Mouse (Mus musculus) left cerebral cortex, postnatal 4 days (tissue): ENCODE results near the gene Bcl2. TPM values are rescaled to one million over a fixed set of nuclear protein-coding genes. Genes with fewer than 3 reads are reported as not detected.

Source experiments
- DNase-seq: peaks from one replicate; pipeline ENCODE4 v3.0.0-alpha.2; 2022
- intact Hi-C: fragments of 180-260 bp; cut with DNase I; formaldehyde crosslinking; loops from one replicate; pipeline ENCODE4 v1.15.1; 2025
- total RNA-seq, 2 experiments: library from RNA; stranded (reverse); gene quantifications; 2 replicates each; pipeline ENCODE4 v1.2.3; 2021

Gene Bcl2
- total RNA-seq, 2 experiments from 2014 or later: 13.9 to 15.7 TPM

- no peak for DNase-seq
- intact Hi-C loops: no loop called here
Measured at GRCm38 (mm10) chr1:106597575-106598291, 116.3 kb downstream of the Bcl2 start.

DNA sequence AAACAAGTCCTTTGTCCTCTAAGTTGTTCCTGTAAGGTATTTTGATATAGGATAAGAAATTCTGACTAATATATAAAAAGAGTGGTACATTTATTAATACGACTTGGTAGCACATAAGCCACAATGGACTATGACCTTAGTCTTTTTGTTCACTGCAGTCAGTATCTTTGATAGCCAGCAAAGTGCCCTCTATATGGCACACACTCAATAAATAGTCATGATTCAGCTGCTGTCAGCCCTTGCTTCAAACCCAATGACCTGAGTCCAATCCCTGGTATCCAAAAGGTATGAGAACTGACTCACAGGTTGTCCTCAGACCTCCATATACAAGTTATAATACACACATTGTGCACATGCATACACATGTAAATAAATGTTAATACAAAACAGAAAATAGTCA, 117.7 kb downstream of the Bcl2 start:
- intact Hi-C loops: no loop called here
- DNase-seq: no peak

DNA sequence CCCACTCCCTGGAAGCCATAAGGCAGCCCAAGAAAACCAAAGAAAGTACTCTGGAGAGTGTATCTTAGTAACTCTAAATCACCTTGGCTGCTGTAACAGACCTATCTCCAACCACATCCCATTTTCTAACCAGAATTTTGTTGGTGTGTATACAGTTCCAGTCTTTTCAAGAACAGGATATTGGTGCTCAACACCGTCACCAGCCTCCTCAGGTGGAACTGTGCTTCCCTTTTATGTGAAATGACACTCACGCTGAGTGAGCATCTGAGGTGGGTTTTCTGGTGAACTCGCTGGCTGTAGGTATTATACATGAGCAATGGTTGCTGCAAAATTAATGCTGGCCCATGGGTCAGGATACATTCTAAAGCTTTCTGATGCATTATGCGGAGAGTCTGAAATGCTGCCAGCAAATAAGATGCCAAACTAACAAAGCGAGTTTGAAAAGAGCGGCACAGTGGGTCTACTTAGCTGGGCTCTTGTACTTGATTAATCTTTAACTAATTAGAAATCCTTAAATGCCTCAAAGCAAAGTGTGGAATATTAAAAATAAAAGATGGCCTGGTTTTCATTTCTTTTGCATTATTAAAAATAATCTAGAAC, 118.7 kb downstream of the Bcl2 start:
- intact Hi-C loops: no loop called here
- DNase-seq: no peak

DNA sequence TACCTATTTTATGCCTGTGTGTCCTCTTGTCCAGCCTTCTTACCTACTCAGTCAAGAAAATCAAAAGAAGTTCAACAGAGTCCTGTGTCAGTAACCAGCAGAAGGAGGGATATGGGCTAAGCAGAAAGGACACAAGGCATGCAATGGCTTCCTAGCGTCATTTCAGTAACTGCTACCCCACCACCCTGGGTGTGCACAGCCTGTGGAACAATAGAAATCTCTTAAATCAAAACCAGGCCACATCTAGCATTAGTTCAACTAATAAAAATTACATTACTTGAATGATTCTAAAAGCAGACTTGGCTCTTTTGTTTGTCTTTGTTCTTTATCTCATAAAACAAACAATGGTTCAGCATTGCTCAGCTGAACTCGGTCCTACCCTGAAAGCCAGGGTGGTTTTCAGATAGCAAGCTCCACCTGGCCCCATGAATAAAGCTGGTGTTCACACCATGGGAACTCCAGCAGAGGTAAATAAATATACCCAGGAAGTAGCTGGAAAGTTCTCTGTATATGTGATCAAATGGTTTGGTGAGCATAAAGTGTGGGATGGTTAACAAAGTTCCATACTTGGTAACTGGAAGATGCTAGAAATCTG, 122.8 kb downstream of the Bcl2 start:
- intact Hi-C loops: no loop called here
- DNase-seq: no peak

DNA sequence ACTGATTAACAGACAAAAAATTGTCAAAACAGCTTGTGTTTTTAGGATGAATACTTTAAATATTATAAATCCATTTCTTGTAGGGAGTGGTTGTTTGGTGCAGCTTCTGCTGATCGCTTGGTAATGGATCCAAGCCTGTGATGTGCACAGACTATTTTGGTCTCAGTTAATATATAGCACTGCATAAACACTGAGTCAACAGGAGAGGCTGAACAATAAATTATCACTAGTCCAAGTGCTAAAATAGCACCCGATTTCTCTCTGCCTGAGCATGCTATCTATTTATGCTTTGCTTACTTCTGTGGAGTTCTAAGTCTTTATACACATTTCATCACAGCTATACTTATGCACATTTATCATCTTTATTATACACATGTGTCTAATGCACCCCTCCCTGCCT, 124.9 kb downstream of the Bcl2 start:
- no peak for DNase-seq
- intact Hi-C loops: no loop called here

GRCm38 (mm10) chr1:106587866-106588470, 126.1 kb downstream of the Bcl2 start:
- intact Hi-C loops: no loop called here
- DNase-seq: no peak

GRCm38 (mm10) chr1:106586761-106587160, 127.3 kb downstream of the Bcl2 start:
- intact Hi-C loops: no loop called here

DNA sequence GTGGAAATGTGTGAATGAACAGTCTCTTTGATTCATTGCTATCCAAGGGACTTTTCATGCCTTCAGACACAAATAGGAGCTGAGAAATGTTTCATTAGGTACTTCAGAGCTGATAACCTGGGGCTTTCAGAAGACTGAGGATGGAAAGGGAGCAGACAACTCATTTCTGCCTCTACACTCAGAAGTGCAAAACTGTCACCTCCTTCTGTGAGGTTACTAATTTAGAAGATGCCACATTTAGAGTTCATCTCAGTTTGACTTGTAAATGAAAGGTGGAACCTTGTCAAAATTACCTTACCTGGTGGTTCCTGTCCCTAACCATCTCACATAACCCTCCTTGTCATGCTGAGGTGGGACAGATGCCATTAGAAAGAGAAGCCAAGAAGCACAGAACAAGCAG, 128.7 kb downstream of the Bcl2 start:
- intact Hi-C loops: no loop called here
- no peak for DNase-seq

More at GRCm38 (mm10) chr1:106586761-106587160, 127.3 kb downstream of the Bcl2 start:
- DNase-seq: no peak

DNA sequence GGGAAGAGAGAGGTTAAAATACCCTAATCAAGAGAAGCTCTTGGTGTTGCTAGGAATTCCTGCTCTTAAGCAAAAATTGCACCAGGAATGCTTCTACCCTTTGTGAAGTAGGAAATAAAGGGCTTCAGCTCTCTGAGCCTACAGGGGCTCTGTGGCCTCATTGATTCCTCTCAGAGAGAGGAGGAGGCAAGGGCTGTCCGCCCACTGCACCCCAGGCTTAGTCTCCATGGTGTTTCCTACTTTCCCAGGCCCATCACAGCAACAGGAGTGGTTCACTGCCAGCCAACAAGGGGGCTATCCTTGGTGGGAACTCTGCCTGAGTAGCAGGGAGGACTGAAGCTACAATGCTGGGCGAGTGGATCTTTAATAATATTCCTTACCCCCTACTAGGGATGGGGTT, 129.2 kb downstream of the Bcl2 start:
- peak; percentile 40 for DNase-seq

DNA sequence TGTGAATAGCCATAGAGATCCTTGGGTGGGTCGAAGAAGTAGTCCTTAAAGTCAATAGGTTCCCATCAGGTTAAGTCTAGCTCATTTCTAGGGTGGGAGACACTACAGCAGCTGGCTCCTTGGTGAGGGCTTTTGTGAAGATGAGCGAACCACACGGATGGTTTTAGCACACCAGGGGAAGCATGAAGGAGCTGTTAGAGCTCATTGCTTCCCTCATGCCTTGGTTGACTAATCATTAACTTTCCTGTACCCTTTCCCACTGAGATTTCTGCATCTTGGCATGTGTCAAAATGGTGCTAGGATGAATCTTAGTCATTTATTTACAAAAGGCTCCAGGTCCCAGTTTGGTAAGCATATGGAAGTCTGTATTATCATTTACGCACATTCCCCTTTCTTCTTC, 129.8 kb downstream of the Bcl2 start:
- no peak for DNase-seq
- intact Hi-C loops: no loop called here

More for the DNA sequence above, 129.2 kb downstream of the Bcl2 start:
- intact Hi-C loops: no loop called here

GRCm38 (mm10) chr1:106583245-106584241, 130.5 kb downstream of the Bcl2 start:
- peak; percentile 55 for DNase-seq
- intact Hi-C loops: no loop called here

GRCm38 (mm10) chr1:106582810-106583209, 131.3 kb downstream of the Bcl2 start:
- intact Hi-C loops: no loop called here
- DNase-seq: no peak

GRCm38 (mm10) chr1:106581812-106582211, 132.3 kb downstream of the Bcl2 start:
- intact Hi-C loops: no loop called here
- DNase-seq: no peak

DNA sequence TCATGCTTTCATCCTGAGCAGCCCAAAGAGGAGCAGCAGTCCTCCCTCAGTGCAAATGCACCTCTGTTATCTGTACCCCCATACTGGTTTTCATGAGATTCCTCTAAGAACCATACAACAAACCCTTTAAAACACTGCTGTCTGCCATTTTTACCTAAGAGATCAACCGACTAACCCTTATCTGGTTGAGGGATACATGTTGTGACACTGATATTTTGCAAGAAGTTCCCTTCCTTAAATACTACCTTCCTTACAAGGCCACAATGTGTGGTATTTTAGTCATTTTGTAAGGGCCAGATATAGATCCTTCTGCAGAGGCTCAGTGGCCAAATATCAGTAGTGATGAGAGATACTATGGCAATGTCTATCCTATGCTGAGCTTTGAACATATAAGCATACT, 134.3 kb downstream of the Bcl2 start:
- intact Hi-C loops: no loop called here
- no peak for DNase-seq

- intact Hi-C loops: no loop called here
- no peak for DNase-seq
Measured at GRCm38 (mm10) chr1:106572506-106572905, 141.6 kb downstream of the Bcl2 start.

DNA sequence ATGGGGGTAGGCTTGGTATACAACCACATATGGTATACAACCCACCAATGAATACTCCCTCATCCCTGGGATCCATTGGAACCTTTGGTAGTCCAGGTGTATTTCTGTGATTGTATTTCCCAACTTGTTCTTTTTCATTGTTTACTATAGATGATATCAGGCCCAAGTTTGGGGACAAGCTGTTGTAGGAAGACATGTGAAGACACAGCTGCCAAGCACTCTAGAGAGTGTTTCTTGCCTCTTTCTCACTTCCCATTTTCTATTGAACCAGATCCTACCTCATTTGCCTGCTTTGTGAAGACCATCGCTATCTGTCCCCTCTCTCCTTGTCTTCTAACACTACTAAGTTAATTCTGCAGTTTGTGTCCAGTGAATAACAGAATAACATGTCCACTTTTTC, 143.2 kb downstream of the Bcl2 start:
- DNase-seq: no peak
- intact Hi-C loops: no loop called here

- DNase-seq: no peak
Measured at GRCm38 (mm10) chr1:106570366-106570765, 143.7 kb downstream of the Bcl2 start.

GRCm38 (mm10) chr1:106569674-106570073, 144.4 kb downstream of the Bcl2 start:
- DNase-seq: no peak
- intact Hi-C loops: no loop called here

More at GRCm38 (mm10) chr1:106570366-106570765, 143.7 kb downstream of the Bcl2 start:
- intact Hi-C loops: no loop called here

DNA sequence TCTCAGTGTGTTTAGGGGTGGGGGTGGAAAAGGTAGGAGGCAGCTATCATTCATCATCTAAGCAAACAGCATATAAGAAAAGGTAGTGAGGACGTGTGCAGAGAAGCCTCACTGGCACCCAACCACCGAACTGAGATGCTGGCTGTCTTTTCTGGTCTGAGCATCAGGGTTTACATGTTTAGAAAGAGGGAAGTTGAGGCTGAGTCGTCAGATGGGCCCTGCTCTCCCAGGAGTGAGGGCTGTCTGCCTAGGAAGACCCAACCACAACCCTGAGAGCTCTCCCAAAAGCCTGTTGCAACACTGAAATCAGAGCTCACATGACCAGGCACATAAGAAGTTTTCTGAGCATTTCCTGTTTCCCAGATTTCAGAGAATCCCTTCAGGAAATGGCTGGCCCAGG, 145.2 kb downstream of the Bcl2 start:
- intact Hi-C loops: no loop called here
- no peak for DNase-seq

- DNase-seq: no peak
- intact Hi-C loops: no loop called here
Measured at GRCm38 (mm10) chr1:106567506-106567905, 146.6 kb downstream of the Bcl2 start.
